Mouse (Mus musculus): ENCODE results near the gene Amer2. TPM values are rescaled to one million over a fixed set of nuclear protein-coding genes. Genes with fewer than 3 reads are reported as not detected.

Amer2 gene
- polyA plus RNA-seq, 1 experiment from 2014 or later = 1.5 TPM

DNA sequence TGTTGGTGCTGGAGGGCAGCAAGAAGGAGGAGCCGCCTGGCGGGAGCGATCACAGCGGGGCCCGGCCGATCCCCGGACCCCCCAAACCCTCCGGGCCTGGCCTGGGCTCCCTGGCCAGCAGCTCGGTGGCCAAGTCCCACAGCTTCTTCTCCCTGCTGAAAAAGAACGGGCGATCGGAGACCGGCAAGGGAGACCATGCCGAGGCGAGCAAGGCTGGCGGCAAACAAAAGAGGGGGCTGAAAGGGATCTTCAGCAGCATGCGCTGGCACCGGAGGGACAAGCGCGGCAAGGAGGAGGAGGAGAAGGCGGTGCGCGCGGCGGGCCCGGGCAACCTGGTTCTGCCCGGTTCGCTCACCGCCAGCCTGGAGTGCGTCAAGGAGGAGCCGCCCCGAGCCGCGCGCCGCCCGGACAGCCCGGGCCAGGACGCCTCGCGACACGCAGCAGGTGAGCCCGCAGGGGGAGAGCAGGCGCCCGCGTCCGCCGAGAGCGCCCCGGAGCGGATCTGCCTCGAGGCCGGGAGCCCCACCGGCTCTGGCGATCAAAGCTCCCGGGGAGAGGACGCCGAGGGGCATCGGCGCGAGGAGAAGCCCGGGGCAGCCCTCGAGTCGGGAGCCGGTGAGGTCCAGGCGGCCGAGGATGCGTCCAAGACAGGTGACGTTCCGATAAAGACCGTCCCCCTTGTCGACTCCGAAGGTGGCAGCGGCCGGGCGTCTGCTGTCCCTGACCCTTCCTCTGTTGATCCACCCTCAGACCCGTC lies 5.7 kb downstream of the Amer2 start:
- DNase-seq (ENCODE audit: low spot score) = peak; percentile 41
- Histone ChIP-seq H3K4me3 (replicated peaks; ENCODE audit: low read depth, low read length) (peak overlapping the region; percentile 56), H3K27me3 (ENCODE audit: insufficient read depth, low read length) (peaks cover 7% of the 10 kb centered on the region; the same call in 1 of the 2 replicates), H3K4me2 (ENCODE audit: low read length) (peak overlapping the region; percentile 94), H3K36me3 (ENCODE audit: insufficient read depth, low read length) (no peaks in the 10 kb centered on the region), H3K9ac (ENCODE audit: low read depth, low read length) (peak overlapping the region; percentile 55), H3K9me3 (replicated peaks; ENCODE audit: low read length) (no peaks in the 10 kb centered on the region), H3K4me1 (replicated peaks; ENCODE audit: insufficient read depth, low read length) (peaks cover 7% of the 10 kb centered on the region; the same call in 1 of the 2 replicates), H3K27ac (no peak overlapping the region)
- no peak for TF ChIP-seq CTCF (IDR thresholded peaks at IDR 0.05; ENCODE audit: low read depth)
- under 1% methylated on average over 69 of the region's 77 CpGs for WGBS
- ATAC-seq (replicated peaks; ENCODE audit: low FRiP score, low read depth) = peak; percentile 58

DNA sequence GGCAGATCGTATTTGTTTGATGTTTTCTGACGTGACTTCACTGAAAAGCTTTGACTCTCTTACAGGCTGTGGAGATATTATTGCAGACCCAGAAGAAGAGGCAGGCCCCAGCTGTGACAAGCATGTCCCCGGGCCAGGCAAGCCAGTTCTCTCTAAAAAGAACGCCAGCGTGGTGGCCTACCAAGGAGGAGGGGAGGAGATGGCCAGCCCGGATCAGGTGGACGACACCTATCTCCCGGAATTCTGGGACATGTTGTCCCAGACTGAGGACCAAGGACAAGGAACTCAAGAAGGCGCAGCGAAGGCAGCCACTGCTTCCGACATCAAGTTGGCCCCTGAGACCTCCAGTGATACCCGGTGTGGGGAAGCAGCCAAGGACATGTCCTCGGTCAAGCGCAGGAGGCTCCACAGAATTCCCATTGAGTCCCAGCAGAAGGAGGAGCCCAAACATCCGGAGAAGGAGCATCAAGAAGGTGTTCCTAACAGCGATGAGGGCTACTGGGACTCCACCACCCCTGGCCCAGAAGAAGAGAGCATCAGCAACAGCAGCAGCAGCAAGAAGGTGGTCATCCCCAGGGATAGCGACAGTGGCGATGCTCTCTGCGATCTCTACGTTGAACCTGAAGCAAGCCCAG lies 6.4 kb downstream of the Amer2 start:
- DNase-seq (ENCODE audit: low spot score) = no peak
- no peaks in the 10 kb centered on the region for H3K36me3 ChIP-seq (ENCODE audit: insufficient read depth, low read length)
- peak overlapping the region; percentile 94 for H3K4me2 ChIP-seq (ENCODE audit: low read length)
- 59% methylated on average over 20 of the region's 20 CpGs for WGBS
- no peak for ATAC-seq (replicated peaks; ENCODE audit: low FRiP score, low read depth)
- TF ChIP-seq CTCF (IDR thresholded peaks at IDR 0.05; ENCODE audit: low read depth) = no peak
- H3K9me3 ChIP-seq (replicated peaks; ENCODE audit: low read length) = no peaks in the 10 kb centered on the region
- H3K4me1 ChIP-seq (replicated peaks; ENCODE audit: insufficient read depth, low read length) = peaks cover 7% of the 10 kb centered on the region; the same call in 1 of the 2 replicates
- peak overlapping the region; percentile 56 for H3K4me3 ChIP-seq (replicated peaks; ENCODE audit: low read depth, low read length)
- peaks cover 7% of the 10 kb centered on the region; the same call in 1 of the 2 replicates for H3K27me3 ChIP-seq (ENCODE audit: insufficient read depth, low read length)
- no peak overlapping the region for H3K27ac ChIP-seq
- H3K9ac ChIP-seq (ENCODE audit: low read depth, low read length) = peak overlapping the region; percentile 55

DNA sequence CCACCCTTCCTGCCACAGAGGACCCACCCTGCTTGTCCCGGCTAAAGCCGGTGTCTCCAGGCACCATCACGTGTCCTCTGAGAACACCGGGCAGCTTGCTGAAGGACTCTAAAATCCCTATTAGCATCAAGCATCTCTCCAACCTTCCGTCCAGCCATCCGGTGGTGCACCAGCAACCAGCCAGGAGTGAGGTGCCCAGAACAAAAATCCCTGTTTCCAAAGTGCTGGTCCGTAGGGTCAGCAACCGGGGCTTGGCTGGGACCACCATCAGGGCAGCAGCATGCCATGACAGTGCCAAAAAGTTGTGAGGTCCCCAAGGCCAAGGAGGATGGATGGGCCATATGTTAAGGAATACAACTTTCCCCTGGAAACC lies 6.9 kb downstream of the Amer2 start:
- no peaks in the 10 kb centered on the region for H3K36me3 ChIP-seq (ENCODE audit: insufficient read depth, low read length)
- DNase-seq (ENCODE audit: low spot score) (no peak), ATAC-seq (replicated peaks; ENCODE audit: low FRiP score, low read depth) (no peak)
- peaks cover 7% of the 10 kb centered on the region; the same call in 1 of the 2 replicates for H3K27me3 ChIP-seq (ENCODE audit: insufficient read depth, low read length)
- peaks cover 7% of the 10 kb centered on the region; the same call in 1 of the 2 replicates for H3K4me1 ChIP-seq (replicated peaks; ENCODE audit: insufficient read depth, low read length)
- no peaks in the 10 kb centered on the region for H3K9me3 ChIP-seq (replicated peaks; ENCODE audit: low read length)
- H3K9ac ChIP-seq (ENCODE audit: low read depth, low read length) = no peak overlapping the region
- H3K4me2 ChIP-seq (ENCODE audit: low read length) = no peak overlapping the region
- H3K4me3 ChIP-seq (replicated peaks; ENCODE audit: low read depth, low read length) = no peak overlapping the region
- no peak overlapping the region for H3K27ac ChIP-seq
- TF ChIP-seq CTCF (IDR thresholded peaks at IDR 0.05; ENCODE audit: low read depth) = no peak
- WGBS = 97% methylated on average over 8 of the region's 8 CpGs

DNA sequence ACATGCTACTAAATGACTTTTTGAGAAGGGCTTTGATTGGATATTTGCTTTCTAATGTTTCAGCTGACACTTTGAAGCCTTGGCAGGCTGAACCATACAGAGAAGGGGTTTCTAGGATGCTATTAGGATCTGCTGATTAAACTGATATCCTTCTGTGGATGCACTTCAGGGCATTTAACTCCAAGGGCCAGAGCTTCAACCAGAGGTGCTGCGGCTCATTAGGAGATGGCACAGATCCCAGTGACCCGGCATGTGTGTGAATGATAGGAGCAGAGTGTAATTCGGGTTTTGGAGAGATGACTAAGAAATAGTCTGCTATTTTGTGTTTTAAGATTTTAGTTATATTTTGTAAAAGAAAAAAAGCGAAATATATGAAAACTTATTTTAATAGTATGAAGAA lies 8.6 kb downstream of the Amer2 start:
- H3K4me2 ChIP-seq (ENCODE audit: low read length) = no peak overlapping the region
- H3K27ac ChIP-seq = no peak overlapping the region
- no peak overlapping the region for H3K4me3 ChIP-seq (replicated peaks; ENCODE audit: low read depth, low read length)
- 78% methylated on average over 4 of the region's 4 CpGs for WGBS
- peaks cover 7% of the 10 kb centered on the region; the same call in 1 of the 2 replicates for H3K4me1 ChIP-seq (replicated peaks; ENCODE audit: insufficient read depth, low read length)
- ATAC-seq (replicated peaks; ENCODE audit: low FRiP score, low read depth) = no peak
- peaks cover 7% of the 10 kb centered on the region; the same call in 1 of the 2 replicates for H3K27me3 ChIP-seq (ENCODE audit: insufficient read depth, low read length)
- H3K9ac ChIP-seq (ENCODE audit: low read depth, low read length) = no peak overlapping the region
- H3K9me3 ChIP-seq (replicated peaks; ENCODE audit: low read length) = no peaks in the 10 kb centered on the region
- no peak for DNase-seq (ENCODE audit: low spot score)
- TF ChIP-seq CTCF (IDR thresholded peaks at IDR 0.05; ENCODE audit: low read depth) = no peak
- H3K36me3 ChIP-seq (ENCODE audit: insufficient read depth, low read length) = no peaks in the 10 kb centered on the region

DNA sequence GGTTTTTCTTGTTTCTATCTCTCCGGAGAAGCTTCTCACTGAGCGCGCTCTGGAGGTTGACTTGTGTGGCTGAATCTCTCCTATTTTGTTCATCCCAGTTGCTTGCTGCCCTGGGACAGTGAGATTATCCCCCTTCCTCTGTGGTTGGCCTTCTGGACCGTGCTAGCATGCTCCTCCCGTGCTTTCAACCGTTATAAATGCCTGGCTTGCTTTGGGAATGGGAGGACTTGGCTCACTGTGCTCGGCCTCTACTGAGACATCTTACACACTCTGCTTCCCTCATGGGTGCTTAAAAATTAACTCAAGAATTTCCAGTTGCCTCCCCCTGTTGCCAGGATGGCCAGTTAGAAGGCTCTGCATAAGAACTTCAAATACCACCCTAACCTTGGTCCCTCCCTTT lies 10.8 kb downstream of the Amer2 start:
- peaks cover 7% of the 10 kb centered on the region; the same call in 1 of the 2 replicates for H3K27me3 ChIP-seq (ENCODE audit: insufficient read depth, low read length)
- no peaks in the 10 kb centered on the region for H3K36me3 ChIP-seq (ENCODE audit: insufficient read depth, low read length)
- WGBS = 56% methylated on average over 7 of the region's 7 CpGs
- no peak overlapping the region for H3K9ac ChIP-seq (ENCODE audit: low read depth, low read length)
- H3K4me3 ChIP-seq (replicated peaks; ENCODE audit: low read depth, low read length) = no peak overlapping the region
- no peak for TF ChIP-seq CTCF (IDR thresholded peaks at IDR 0.05; ENCODE audit: low read depth)
- ATAC-seq (replicated peaks; ENCODE audit: low FRiP score, low read depth) = no peak
- H3K4me1 ChIP-seq (replicated peaks; ENCODE audit: insufficient read depth, low read length) = peaks cover 6% of the 10 kb centered on the region; the same call in 1 of the 2 replicates
- H3K27ac ChIP-seq = no peak overlapping the region
- no peak overlapping the region for H3K4me2 ChIP-seq (ENCODE audit: low read length)
- no peak for DNase-seq (ENCODE audit: low spot score)
- no peaks in the 10 kb centered on the region for H3K9me3 ChIP-seq (replicated peaks; ENCODE audit: low read length)

DNA sequence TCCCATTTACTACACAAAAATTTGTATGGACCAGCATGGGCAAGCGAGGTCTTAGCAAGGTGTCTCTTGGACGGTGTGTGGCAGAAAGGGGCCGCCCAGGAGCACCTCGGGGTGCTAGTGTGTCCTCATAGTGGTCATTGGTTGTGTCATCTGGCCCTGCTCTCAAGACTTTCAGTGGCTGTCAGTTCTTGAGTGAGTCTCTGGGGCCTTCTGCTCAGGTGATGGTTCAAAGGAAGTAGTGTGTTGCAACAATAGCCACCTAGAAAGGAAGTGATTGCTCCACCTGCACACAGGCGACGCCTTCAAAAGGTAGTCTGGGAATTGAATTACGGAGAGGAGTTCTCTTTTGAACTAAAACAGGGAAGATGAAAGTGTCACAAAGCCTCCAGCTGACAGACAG lies 11.2 kb downstream of the Amer2 start:
- DNase-seq (ENCODE audit: low spot score) (no peak), ATAC-seq (replicated peaks; ENCODE audit: low FRiP score, low read depth) (no peak)
- H3K4me3 ChIP-seq (replicated peaks; ENCODE audit: low read depth, low read length) = no peak overlapping the region
- H3K4me1 ChIP-seq (replicated peaks; ENCODE audit: insufficient read depth, low read length) = 0 out of 2 replicates have a peak, but pooled peaks cover 1% of the 10 kb centered on the region
- no peaks in the 10 kb centered on the region for H3K36me3 ChIP-seq (ENCODE audit: insufficient read depth, low read length)
- no peaks in the 10 kb centered on the region for H3K9me3 ChIP-seq (replicated peaks; ENCODE audit: low read length)
- peaks cover 6% of the 10 kb centered on the region; the same call in 1 of the 2 replicates for H3K27me3 ChIP-seq (ENCODE audit: insufficient read depth, low read length)
- H3K4me2 ChIP-seq (ENCODE audit: low read length) = no peak overlapping the region
- no peak for TF ChIP-seq CTCF (IDR thresholded peaks at IDR 0.05; ENCODE audit: low read depth)
- H3K27ac ChIP-seq = no peak overlapping the region
- H3K9ac ChIP-seq (ENCODE audit: low read depth, low read length) = no peak overlapping the region
- 90% methylated on average over 7 of the region's 7 CpGs for WGBS
